Mouse (Mus musculus) heart, postnatal 0 days (tissue): Measurements from ENCODE around the gene Zscan25.

Experiments
- CTCF ChIP-seq: IDR thresholded peaks from 2 replicates; pipeline ENCODE4 v1.5.1; 2016; ENCODE audit warnings: antibody characterized with exemption, control low read depth, low read depth
- EP300 ChIP-seq: IDR thresholded peaks from 2 replicates; pipeline ENCODE4 v1.6.1; 2016; ENCODE audit warnings: antibody characterized with exemption, low read depth

DNA sequence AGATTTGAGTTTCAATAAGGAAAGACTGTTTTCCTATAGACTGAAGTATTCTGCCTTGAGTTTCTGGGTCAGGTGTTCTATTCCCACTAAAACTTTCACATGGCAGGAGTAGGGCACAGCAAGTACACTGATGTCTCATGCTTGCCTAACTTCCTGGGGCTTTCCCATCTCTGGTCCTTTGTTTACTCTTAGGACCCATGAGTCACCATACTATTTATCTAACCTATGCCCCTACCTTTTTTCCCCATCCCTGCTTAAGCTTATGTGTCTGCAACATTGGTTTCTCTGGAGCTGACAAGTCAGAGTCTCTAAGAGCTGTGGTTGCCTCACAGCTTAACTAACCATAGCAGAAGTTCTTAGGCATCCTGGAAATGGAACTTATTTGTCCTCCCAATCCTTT, 33.5 kb downstream of the Zscan25 start:
- no peak for TF ChIP-seq EP300
- TF ChIP-seq CTCF, result no peak
